Mouse (Mus musculus) heart, adult 8-10 months (tissue): Measurements from ENCODE around the gene Hist1h1t. TPM values are rescaled to one million over a fixed set of nuclear protein-coding genes. Genes with fewer than 3 reads are reported as not detected.
"Not testable (repeated sequence)": the region's sequence is repeated elsewhere in the genome, so short reads cannot be mapped to it uniquely, and the experiment has no call there.

Experiments used
- DNase-seq: peaks from one replicate; pipeline ENCODE4 v3.0.0; 2022; ENCODE audit warnings: low spot score
- total RNA-seq, 4 experiments: library from RNA; stranded (reverse); gene quantifications; 2 replicates each; pipeline ENCODE4 v1.2.4; 2022

Hist1h1t gene
- total RNA-seq, 4 experiments from 2014 or later: 0.30 TPM; not detected in 3

GRCm38 (mm10) chr13:23698996-23699395 is 3.4 kb downstream of the Hist1h1t start:
- DNase-seq: no peak

GRCm38 (mm10) chr13:23699767-23700166 is 4.2 kb downstream of the Hist1h1t start:
- no peak for DNase-seq

DNA sequence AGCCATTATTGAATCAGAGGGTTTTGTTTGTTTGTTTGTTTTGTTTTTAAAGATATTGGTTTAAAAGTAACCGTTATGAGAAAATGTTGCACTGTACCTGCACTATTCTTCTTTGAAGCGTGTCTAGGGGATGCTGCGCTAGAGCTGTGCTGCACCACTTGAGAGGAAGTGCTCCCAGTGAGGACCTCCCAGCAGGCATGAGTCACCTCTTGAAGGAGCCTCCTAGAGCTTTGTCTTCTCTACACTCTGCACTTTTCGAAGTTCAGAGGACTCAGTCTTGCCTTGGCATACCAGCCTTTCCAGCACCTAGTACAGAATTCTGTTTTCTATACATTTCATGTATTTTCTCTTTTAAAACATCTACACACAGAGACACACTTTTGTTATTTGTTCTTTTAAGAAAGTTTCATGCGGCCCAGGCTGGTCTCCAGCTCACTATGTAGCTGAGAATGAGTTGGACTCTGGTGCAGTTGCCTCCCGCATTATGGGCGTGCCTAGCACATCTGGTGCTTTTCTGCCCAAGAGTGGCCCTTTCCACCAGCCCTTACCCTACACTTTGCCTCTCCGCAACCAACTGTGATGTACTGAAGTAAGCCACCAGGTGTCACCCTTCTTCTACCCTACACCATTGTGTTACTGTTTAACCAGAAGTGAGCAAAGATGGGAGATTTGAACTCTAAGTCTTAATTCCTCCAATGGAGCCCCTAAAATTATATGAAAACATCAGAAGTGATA is 5.3 kb downstream of the Hist1h1t start:
- DNase-seq: peak; percentile 88

DNA sequence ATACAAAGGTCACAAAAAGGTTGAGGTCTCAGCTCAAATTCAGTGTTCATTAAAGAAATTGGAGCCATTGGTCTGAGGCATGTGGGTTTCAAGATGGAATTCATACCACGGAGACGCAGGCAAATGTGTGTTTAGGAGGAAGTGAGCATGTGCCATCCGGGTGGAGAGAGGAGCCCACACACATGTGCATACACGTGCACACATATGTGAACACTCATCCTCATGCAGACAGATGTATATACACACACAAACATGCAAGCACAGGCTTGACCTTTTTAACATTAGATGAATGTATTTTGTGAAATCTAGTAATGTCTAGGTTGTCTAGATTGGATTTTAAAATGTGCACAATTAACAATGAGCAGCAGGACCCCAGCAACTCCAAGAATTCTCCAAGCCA is 6.6 kb downstream of the Hist1h1t start:
- DNase-seq: no peak

- DNase-seq: not testable (repeated sequence)
Measured at GRCm38 (mm10) chr13:23702801-23703200, 7.2 kb downstream of the Hist1h1t start.

DNA sequence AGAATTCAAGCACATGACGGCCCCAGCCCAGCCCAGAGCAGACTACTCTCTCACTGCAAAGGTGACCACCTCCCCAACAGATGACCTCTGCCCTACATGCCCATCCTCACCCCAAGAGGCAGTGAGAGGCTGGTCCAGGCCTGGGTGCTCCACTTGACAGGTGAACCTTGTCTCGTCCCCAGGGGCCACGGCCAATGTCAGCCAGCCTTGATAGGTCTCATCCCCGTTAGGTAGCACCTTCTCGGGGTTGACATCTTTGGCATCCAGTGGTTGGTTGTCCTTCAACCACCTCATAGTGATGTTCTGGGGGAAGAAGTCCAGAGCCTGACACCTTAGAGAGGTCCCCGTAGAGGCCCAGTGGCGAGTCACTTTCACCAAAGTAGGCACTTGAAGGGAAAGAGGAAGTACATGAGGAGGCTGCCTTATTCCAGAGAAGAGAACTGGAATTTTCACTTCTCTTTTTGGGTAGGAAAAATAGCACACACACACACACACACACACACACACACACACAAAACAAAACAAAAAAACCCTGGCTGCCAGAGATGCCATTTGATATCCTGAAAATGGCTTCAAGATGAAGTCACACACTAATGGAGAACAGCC is 10.2 kb downstream of the Hist1h1t start:
- DNase-seq: no peak

- no peak for DNase-seq
Measured at GRCm38 (mm10) chr13:23706771-23707170, 11.2 kb downstream of the Hist1h1t start.

DNA sequence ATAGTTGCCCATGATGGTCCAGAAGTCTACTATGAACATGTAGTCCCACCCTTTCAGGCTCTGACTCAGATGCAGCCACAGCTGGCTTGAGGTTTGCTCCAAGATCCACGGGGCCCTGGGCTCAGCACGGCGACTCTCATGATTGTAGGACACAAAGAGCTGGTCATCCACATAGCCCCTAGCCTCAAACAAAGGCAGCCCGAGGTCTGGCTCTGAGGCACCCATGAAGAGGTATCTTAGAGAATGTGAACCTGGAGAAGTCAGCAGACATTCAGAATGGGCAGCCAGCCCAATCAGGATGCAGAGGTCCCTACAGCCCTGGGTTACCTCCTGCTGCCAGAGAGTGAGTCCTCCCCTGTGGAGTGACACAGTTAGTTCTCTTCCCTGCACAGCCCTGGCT is 12.4 kb downstream of the Hist1h1t start:
- DNase-seq: no peak

DNA sequence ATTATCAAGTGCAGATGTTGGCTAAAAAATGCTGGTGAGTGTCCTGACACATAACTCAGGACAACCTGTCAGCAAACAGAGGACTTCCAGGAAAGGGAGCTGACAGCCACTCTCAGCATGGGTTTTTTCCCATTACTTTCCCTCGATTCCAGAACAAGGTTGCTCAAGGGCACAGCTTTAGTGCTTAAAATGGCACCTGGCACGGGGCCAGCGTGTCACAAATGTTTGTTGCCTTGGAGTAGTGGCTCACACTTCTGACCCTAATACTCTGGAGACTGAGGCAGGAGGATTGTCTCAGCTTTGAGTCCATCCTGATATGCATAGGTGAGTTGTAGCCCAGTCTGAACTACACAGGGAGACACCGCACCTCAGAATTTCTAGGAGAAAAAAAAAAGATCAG is 13.0 kb downstream of the Hist1h1t start:
- DNase-seq: no peak

DNA sequence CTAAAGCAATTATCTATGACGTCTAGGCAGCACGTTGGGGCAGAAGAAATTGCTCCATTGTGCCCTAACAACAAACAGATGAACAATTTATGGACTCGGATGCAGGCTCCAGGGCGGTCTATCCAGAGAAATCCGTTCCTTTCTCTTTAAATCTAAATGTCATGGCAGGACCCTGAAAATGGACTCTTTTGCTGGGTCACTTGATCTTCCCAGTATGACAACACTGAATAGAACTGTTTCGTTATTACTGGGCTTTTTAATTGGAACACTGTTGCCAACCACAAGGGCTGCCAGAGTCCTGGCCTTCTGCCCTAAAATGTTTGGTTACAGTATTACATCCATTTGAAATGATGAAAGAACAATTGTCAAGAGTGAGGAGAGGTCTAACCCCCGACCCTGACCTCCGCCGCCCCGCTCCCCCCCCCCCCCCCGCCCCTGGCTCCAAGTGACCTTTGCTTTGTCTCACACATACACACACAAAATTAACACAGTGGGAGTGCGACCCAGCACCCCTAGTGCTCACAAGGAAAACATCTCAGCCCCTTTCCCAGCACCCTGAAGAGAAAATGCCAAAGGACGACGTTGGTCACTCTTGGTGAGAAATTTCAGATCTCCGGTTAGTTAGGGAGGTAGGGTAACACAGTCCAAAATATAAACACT is 14.2 kb downstream of the Hist1h1t start:
- DNase-seq: no peak

GRCm38 (mm10) chr13:23710374-23711089 is 14.9 kb downstream of the Hist1h1t start, which contains the start of gene Hfe:
TSS of gene Hfe (minus strand) at chr13:23710854.
- peak; percentile 56 for DNase-seq

DNA sequence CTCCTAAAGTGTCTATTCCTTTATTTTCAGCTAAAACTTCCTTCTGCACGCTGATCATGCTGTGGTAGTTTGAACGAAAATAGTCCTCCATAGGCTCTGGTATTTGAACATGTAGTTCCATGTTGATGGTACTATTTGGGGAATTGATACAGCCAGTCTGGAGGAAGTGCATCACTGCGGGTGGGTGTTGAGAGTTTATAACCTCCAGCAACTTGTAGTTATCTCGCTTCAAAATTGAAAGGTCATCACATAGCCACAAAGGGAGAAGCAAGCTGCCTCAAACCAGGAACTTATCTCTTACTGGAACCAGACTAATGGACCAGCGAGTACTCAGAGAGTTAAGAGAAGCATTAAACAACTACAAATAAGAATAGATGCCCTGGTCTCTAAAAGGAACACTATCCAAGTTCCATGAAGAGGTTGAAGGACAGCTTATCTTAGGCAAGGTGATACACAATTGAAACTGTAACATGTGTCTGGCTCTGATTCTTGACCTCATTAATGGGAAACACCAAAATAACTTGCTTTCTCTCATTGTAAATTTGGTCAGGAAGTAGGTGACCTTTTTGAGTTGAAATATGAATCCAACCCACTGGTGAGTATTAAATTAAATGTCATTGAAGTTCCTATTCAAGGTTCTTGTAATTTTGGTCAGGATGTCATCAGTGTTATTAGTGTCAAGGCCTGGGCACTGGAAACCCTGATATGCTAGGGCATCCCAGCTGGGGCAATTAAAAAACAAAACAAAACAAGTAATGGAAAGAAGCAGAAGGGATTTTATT is 20.8 kb downstream of the Hist1h1t start:
- DNase-seq: peak; percentile 46

- no peak for DNase-seq
Measured at GRCm38 (mm10) chr13:23717176-23717575, 21.6 kb downstream of the Hist1h1t start.

DNA sequence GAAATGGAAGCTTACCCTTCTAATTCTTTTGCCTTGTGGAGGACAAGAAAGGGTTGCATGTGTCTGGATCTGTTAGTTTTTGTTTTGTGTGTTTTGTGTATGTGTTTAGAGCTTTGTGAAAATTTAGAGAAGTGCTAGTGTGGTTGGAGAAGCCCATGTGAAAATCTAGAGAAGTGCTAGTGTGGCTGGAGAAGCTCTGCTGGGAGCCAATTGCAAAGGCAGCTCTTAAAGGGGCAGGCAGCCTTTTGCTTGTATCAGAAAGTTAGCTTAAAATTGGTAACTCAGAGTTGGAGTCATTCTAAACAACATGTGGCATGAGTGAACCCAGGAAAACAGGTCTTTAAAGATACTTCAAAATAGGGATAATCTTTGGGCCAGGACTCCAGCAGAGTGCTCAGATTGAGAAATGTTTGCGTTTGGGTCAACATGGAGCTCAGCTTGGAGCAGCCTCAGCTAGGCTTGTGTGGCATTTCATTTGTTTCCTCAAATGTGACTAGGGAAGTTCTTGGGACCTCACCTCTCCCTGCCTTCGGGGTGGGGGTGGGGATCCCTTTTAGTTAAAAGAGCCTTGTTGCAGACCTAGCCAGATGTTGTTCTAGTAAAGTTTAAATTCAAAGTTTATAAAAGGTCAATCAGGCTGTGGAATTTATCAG is 22.1 kb downstream of the Hist1h1t start:
- DNase-seq: not testable (repeated sequence)

GRCm38 (mm10) chr13:23724239-23724638 is 28.6 kb downstream of the Hist1h1t start:
- no peak for DNase-seq

- no peak for DNase-seq
Measured at GRCm38 (mm10) chr13:23725213-23725612, 29.6 kb downstream of the Hist1h1t start.

DNA sequence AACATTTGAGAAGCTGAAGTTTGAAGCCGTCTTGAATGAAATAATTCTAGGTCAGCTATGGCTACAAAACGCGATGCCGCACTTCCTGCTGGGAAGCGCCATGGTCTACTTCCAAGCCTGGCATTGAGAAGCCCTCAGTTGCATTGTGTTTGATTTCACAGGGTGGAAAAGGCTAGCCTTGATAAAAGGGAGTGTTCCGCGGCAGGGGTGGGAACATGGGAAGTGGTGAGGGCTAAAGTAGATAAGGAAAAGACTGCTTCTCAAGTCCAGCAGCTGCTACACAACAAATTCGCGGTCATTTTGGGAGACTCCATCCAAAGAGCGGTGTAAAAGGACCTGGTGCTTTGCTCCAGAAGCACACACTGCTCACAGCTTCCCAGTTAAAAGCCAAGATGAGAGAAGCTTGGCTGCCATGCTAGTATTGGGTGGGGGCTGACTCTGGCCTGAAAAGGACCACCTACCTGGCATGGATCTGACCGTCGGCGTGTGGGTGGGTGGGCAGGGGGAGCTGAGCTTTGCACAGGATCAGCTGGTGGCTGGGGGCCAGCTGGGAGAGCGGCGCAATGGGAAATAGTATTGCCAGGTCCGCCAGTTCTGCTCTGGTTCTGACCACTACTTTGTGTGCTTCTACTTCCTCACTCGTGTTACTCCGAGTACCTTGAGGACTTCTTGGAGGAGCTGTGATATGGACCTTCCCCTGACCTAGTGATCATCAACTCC is 33.0 kb downstream of the Hist1h1t start:
- DNase-seq: no peak

DNA sequence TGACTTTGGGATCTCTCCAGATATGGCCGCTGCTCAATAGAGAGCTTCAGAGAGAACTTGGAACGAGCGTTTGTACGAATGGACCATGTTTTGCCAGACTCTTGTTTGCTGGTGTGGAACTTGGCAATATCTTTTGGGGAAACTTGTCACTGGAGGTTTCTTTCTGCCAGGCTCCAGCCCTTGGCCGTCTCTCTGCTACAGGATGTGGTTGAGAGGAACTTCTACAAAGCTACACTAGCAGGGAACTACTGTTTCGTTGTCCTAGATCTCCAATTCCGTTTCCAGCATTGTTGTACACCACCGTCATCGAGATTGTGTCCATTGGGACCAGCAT is 33.5 kb downstream of the Hist1h1t start:
- no peak for DNase-seq

DNA sequence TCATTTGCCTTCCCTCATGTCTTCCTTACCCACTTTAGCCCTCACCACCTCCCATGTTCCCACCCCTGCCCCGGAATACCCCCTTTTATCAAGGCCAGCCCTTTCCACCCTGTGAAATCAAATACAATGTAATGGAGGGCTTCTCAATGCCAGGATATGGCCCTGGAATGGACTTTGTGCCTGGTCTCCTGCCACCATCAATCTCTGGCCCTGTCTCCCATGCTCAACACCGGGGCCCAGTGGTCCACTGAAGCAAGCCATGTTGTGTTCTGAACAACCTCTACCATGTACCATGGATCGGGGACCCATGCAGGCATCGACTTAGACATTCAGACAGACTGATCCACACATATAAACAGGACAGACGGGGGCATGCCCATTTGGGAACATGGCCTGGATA is 34.1 kb downstream of the Hist1h1t start:
- no peak for DNase-seq

DNA sequence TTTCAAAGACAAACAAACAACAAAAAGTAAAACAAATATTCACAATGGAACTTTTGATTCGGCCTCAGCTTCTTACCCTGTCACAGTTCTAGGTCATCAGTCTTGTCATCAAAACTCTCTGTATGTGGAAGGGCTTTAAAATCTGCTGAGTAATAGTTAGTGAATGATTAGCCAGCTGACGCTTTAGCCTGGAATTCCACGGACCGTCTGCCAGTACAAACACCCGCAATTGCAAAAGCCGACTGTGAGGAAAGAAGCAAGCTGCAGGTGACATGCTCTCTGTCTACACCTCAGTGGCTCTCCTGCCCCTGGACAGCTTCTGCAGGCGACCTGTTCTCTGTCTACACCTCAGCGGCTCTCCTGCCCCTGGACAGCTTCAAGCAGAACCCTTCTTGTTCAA is 34.9 kb downstream of the Hist1h1t start:
- DNase-seq: no peak
